Mouse (Mus musculus) midbrain, embryonic 15.5 days (tissue): ENCODE data around the gene Myo5a. TPM values are rescaled to one million over a fixed set of nuclear protein-coding genes. Genes with fewer than 3 reads are reported as not detected.
"Not testable (repeated sequence)": the region's sequence is repeated elsewhere in the genome, so short reads cannot be mapped to it uniquely, and the experiment has no call there.

Experiments
- ATAC-seq: fragments of 200-750 bp; cut with Nextera tagmentation; replicated peaks from 2 replicates; pipeline ENCODE4 v1.8.0; 2017; ENCODE audit warnings: moderate TSS enrichment
- H3K27ac ChIP-seq: fragments of 300-500 bp; sonication (generic); 2 replicates; pipeline ENCODE4 v1.5.1; 2015; ENCODE audit warnings: mild to moderate bottlenecking, inconsistent platforms
- H3K27me3 ChIP-seq: fragments of 300-500 bp; sonication (generic); replicated peaks from 2 replicates; pipeline ENCODE4 v1.6.1; 2015; ENCODE audit warnings: inconsistent platforms
- H3K36me3 ChIP-seq: fragments of 300-500 bp; sonication (generic); replicated peaks from 2 replicates; pipeline ENCODE4 v1.6.1; 2015; ENCODE audit warnings: inconsistent platforms
- H3K4me1 ChIP-seq: fragments of 300-500 bp; sonication (generic); 2 replicates; pipeline ENCODE4 v1.6.1; 2015; ENCODE audit warnings: inconsistent platforms
- H3K4me2 ChIP-seq: fragments of 300-500 bp; sonication (generic); 2 replicates; pipeline ENCODE4 v1.6.1; 2015; ENCODE audit warnings: inconsistent platforms, mild to moderate bottlenecking, moderate library complexity
- H3K4me3 ChIP-seq: fragments of 300-500 bp; sonication (generic); 2 replicates; pipeline ENCODE4 v1.5.1; 2015; ENCODE audit warnings: mild to moderate bottlenecking, inconsistent platforms
- H3K9ac ChIP-seq: fragments of 300-500 bp; sonication (generic); 2 replicates; pipeline ENCODE4 v1.6.1; 2015; ENCODE audit warnings: mild to moderate bottlenecking, inconsistent platforms
- H3K9me3 ChIP-seq: fragments of 300-500 bp; sonication (generic); 2 replicates; pipeline ENCODE4 v1.6.1; 2016; ENCODE audit warnings: inconsistent platforms
- WGBS: fragments of 180-500 bp; shearing (Covaris S2); methylation state at CpG from one replicate; pipeline ENCODE4 v1.1.7; 2015; ENCODE audit warnings: mixed read lengths; 5-methylcytosine and 5-hydroxymethylcytosine counted together
- polyA plus RNA-seq: library from polyadenylated mRNA; unstranded; fragments of >200 nt; fragmentation: Nextera tagmentation; extraction: Ambion mirVana; gene quantifications from 2 replicates; pipeline ENCODE4 v1.2.1, GENCODE M21; 2015

The Myo5a gene
- polyA plus RNA-seq, 1 experiment from 2014 or later, result 37.0 TPM

DNA sequence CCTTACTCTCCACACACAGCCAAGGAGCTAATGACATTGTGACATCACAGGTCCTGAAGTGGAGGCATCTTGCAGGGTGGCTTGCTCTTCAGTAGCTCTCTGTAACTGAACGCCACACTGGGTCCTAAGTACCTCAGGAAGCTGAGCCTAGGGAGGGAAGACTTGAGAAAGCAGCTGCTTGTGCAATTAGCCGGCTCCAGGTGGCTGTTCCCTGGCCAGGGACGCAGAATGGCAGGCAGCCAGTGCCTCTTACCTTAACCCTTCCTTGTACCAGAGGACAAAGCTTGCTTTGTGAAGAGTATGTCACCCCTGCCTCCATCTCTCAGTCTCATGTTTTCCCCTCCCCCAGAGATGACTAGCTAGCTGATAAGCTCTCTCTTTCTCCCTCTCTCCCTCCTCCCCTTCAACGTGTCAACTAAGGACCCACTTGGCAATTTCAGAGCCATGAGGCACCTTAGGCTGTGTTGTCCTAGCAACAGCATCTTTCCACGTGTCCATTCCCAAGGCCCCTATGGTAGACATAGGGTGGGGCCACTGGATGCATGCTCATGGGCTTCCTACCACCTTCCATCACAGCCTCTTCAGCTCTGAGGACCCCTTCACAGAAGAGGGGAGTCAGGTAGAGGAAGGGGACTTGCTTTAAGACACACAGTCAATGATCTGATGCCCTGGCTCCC, 173.1 kb downstream of the Myo5a start:
- Histone ChIP-seq H3K27ac (no peak overlapping the region), H3K27me3 (no peaks in the 10 kb centered on the region), H3K4me2 (no peak overlapping the region), H3K36me3 (no peaks in the 10 kb centered on the region), H3K4me1 (peaks cover 8% of the 10 kb centered on the region; the same call in 1 of the 2 replicates), H3K9me3 (no peaks in the 10 kb centered on the region), H3K4me3 (no peak overlapping the region), H3K9ac (no peak overlapping the region)
- ATAC-seq, result peak; percentile 70
- WGBS, result 16% methylated on average over 5 of the region's 5 CpGs

DNA sequence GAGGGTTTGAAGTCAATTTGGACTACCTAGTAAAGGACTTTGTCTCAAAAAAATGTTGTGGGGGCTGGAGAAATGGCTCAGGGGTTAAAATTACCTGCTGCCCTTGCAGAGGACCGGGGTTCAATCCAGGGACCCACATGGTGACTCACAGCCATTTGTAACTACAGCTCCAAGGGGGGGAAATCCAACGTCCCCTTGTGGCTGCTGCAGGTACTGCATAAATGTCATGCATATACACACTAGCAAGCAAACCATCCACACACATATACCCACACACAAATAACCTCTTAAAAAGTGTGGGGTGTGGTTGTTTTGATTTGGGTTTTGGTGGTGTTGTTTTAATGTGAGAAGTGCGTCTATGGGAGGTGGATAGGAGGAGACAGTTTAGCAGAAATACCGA, 173.7 kb downstream of the Myo5a start:
- no peak for ATAC-seq
- H3K27ac ChIP-seq, result no peak overlapping the region
- peaks cover 8% of the 10 kb centered on the region; the same call in 1 of the 2 replicates for H3K4me1 ChIP-seq
- no peak overlapping the region for H3K4me3 ChIP-seq
- H3K36me3 ChIP-seq, result no peaks in the 10 kb centered on the region
- no peaks in the 10 kb centered on the region for H3K27me3 ChIP-seq
- no peak overlapping the region for H3K4me2 ChIP-seq
- 86% methylated on average over 4 of the region's 4 CpGs for WGBS
- H3K9ac ChIP-seq, result no peak overlapping the region
- no peaks in the 10 kb centered on the region for H3K9me3 ChIP-seq

DNA sequence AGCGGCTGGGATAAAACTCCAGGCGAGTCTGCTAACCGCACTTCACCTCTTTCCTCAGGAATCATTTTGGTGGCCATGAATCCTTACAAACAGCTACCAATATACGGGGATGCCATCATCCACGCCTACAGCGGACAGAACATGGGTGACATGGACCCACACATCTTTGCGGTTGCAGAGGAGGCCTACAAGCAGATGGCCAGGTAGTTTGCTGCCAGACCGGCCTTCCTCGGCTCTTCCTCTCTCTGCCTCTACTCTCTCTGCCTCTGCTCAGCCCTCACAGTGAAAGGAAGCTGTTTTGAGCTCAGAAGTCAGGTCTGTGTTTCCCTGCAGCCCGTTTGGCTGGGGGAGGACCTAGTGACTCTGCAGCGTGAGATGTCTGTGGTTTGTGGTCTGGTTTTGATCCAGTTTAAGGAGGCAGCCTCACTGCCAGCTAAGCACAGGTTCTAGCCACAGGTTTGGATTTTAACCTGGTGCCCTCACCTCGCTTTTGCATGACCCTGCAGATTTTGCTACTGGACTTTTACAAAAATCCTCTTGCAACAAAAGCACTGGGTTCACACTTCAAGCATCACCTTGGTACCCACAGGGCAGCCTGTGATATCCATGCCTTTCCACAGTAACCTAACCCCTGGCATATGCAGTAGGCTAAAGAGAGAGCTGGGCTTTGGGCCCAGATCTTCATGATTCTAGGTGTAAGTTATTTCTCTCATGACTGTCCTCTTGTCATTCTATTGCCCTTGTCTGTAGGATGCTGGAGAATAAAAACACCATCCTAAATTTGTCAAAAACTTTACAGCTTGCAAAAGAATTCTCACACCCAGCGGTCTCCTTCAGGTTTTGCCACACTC, 175.5 kb downstream of the Myo5a start:
- Histone ChIP-seq H3K27ac (no peak overlapping the region), H3K36me3 (no peaks in the 10 kb centered on the region), H3K9me3 (no peaks in the 10 kb centered on the region), H3K27me3 (no peaks in the 10 kb centered on the region), H3K4me2 (no peak overlapping the region), H3K4me1 (peaks cover 8% of the 10 kb centered on the region; the same call in 1 of the 2 replicates), H3K4me3 (no peak overlapping the region), H3K9ac (no peak overlapping the region)
- 91% methylated on average over 13 of the region's 13 CpGs for WGBS
- ATAC-seq, result no peak

DNA sequence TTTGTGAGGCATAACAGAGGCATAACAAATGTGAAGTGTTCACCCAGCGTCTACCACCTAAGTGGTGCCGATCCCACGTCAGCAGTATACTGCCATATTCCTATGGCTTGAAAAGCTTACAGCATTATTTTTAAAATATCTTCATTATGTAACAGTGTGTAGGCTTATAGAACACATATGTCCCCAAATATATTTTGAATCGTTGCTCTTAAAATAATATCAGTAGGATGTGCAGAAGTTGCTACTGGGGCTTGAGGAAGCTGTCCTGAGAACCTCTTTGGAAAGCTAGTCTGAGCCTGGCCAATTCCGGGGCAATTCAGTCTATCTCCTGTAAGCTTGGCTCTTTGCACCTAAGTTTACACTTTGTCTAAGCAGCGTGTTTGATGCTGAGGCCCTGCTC, 177.1 kb downstream of the Myo5a start:
- Histone ChIP-seq H3K27ac (no peak overlapping the region), H3K27me3 (no peaks in the 10 kb centered on the region), H3K4me1 (peaks cover 8% of the 10 kb centered on the region; the same call in 1 of the 2 replicates), H3K9ac (no peak overlapping the region), H3K4me2 (no peak overlapping the region), H3K4me3 (no peak overlapping the region), H3K36me3 (no peaks in the 10 kb centered on the region), H3K9me3 (no peaks in the 10 kb centered on the region)
- WGBS, result 90% methylated on average over 6 of the region's 6 CpGs
- no peak for ATAC-seq

DNA sequence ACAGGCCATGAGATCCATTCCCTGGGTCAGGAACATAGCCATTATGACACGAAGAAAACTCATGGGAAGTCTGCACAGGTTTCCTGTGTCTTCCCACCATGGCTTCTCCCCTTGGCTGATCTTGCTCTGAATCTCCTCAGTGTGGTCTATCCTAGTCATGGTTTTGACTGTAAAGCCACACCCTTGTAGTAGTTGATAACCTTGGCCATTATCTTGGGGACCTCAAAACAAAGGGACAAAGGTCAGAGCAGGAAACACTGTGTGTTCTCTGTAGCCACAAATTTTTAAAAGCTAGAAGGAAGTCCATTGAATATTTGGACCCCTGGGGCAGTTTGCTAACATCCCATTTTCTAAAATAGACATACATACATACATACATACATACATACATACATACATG, 177.5 kb downstream of the Myo5a start:
- Histone ChIP-seq H3K4me2 (no peak overlapping the region), H3K27ac (no peak overlapping the region), H3K9ac (no peak overlapping the region), H3K9me3 (no peaks in the 10 kb centered on the region), H3K4me3 (no peak overlapping the region), H3K36me3 (no peaks in the 10 kb centered on the region), H3K27me3 (no peaks in the 10 kb centered on the region), H3K4me1 (peaks cover 8% of the 10 kb centered on the region; the same call in 1 of the 2 replicates)
- 88% methylated on average over 1 of the region's 1 CpGs for WGBS
- no peak for ATAC-seq

DNA sequence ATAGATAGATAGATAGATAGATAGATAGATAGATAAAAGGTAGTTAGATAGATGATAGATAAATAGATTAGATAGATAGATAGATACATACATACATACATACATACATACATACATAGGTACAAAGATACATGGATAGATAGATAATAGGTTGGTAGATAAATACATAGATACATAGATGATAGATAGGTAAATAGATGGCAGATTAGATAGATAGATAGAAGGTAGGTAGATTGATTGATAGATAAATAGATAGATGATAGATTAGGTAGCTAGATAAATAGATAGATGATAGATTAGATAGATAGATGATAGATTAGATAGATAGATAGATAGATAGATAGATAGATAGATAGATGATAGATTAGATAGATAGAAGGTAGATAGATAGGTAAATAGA, 178.1 kb downstream of the Myo5a start:
- Histone ChIP-seq H3K9me3 (no peaks in the 10 kb centered on the region), H3K9ac (no peak overlapping the region), H3K4me2 (no peak overlapping the region), H3K4me3 (no peak overlapping the region), H3K27ac (no peak overlapping the region), H3K4me1 (peaks cover 8% of the 10 kb centered on the region), H3K36me3 (no peaks in the 10 kb centered on the region), H3K27me3 (no peaks in the 10 kb centered on the region)
- no peak for ATAC-seq

DNA sequence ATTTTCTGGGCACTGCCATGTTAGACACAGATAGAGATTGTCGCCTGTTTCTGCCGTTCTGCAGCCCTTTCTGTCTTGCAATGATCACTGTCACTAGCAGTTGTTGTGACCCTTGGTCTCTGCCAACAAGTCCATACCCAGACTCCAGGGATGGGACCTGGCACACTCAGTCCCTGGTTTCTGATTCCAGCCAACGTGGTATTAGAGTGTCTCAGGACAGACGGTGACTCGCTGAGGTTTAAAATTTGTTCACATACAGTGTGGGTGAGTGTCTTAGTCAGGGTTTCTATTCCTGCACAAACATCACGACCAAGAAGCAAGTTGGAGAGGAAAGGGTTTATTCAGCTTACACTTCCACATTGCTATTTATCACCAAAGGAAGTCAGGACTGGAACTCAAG, 182.3 kb downstream of the Myo5a start:
- ATAC-seq, H3K36me3 ChIP-seq, H3K27me3 ChIP-seq, H3K4me2 ChIP-seq, H3K9ac ChIP-seq, H3K9me3 ChIP-seq, H3K4me3 ChIP-seq: not testable (repeated sequence)
- H3K4me1 ChIP-seq, result peaks cover 26% of the 10 kb centered on the region
- 83% methylated on average over 6 of the region's 6 CpGs for WGBS
- H3K27ac ChIP-seq, result 0 out of 2 replicates have a peak overlapping the region, but pooled peaks have one; percentile 90

DNA sequence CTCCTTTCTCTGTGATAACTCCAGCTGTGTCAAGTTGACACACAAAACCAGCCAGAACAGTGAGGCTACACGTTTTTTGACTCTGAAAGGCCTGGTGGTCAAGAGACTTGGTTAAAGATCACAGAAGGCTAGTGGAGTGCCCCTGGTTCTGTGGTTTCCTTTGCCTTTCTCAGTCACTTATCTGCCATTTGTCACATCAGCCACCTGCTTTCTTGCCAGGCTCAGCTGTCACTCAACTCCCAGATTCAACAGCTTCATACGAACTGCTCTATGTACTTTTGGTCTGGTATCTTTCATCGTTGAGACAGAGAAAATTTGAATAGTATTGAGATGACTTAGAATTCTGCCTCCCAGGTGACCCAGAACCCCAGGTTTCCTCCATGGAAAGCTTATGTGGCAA, 183.0 kb downstream of the Myo5a start:
- H3K4me2 ChIP-seq, result no peak overlapping the region
- H3K27me3 ChIP-seq, result no peaks in the 10 kb centered on the region
- H3K4me1 ChIP-seq, result peaks cover 26% of the 10 kb centered on the region
- no peaks in the 10 kb centered on the region for H3K36me3 ChIP-seq
- no peak overlapping the region for H3K4me3 ChIP-seq
- 45% methylated on average over 3 of the region's 3 CpGs for WGBS
- no peaks in the 10 kb centered on the region for H3K9me3 ChIP-seq
- no peak for ATAC-seq
- peak overlapping the region; percentile 90 for H3K27ac ChIP-seq
- no peak overlapping the region for H3K9ac ChIP-seq

DNA sequence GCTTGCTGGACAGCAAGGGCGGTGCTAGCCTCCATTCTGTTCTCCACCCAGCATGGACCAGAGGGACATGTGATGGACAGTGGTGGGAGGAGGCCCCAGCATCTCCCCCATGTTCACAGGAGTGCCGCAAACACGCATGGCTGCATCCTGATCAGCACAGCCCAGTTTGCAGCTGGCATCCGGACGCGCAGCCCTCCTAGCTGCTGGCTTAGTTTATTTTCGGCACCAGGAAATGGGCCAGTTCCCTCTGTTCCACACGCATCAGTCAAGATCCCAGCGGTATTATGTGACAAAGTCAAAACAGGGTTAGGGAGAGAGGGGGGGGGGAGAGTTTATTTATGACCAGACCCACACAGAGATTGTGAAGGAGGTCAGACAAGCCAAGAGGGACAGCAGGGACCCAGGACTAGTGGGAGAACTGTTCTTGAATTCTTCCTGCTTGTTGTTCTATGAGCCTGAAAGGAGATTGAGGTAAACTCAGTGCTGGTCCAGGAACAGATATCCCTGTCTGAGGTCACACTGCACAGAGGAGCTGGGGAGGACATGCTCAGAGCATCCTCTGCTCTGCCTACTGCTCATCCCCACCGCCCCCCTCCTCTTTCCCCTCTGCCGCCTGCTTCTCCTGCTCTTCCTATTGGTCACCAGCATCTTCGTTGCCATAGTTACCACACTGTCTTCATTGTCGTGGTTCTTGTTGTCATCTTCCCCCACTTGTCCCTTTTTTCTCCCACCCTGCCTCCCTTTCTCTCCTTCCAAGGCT, 183.6 kb downstream of the Myo5a start:
- Histone ChIP-seq H3K4me1 (peaks cover 26% of the 10 kb centered on the region), H3K9ac (no peak overlapping the region; the same call in 1 of the 2 replicates), H3K27ac (peak overlapping the region; percentile 90), H3K9me3 (no peaks in the 10 kb centered on the region), H3K4me2 (no peak overlapping the region; the same call in 1 of the 2 replicates), H3K4me3 (no peak overlapping the region), H3K27me3 (no peaks in the 10 kb centered on the region), H3K36me3 (no peaks in the 10 kb centered on the region)
- peak; percentile 97 for ATAC-seq
- WGBS, result 41% methylated on average over 13 of the region's 13 CpGs

DNA sequence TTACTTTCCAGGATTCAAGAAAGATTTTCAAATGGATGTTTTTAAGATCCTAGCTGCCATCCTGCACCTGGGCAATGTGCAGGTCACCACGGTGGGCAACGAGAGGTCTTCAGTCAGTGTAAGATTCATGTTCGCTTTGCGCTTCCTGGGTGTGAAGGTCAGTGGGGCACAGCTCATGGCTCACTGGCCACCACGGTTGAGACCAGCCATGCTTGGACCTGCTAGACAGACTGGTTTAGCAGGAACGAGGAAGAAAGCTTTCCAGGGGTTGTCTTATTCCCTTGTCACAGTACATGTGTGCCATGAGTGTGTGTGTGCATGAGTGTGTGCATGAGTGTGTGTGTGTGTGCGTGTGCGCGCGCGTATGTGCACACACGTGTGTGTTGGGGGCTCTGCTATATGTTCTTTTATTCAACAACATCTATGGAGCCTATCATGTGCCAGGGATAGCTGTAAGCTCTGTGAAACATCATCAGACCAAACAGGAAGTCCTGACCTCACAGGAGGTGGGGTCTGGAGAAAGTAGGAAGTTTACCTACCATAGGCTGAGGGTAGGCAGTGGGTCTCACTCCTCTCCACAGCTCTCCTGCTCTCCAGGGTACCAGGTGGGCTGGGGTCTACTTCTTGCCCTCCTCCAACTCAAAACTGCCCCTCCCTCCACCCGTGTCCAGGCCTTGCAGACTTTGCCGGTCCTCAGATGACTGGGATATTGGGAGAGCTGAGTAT, 185.2 kb downstream of the Myo5a start:
- WGBS, result 93% methylated on average over 14 of the region's 14 CpGs
- H3K4me1 ChIP-seq, result peaks cover 31% of the 10 kb centered on the region
- no peak overlapping the region for H3K9ac ChIP-seq
- no peaks in the 10 kb centered on the region for H3K36me3 ChIP-seq
- no peak overlapping the region for H3K4me2 ChIP-seq
- no peaks in the 10 kb centered on the region for H3K27me3 ChIP-seq
- no peak for ATAC-seq
- no peak overlapping the region for H3K4me3 ChIP-seq
- H3K27ac ChIP-seq, result peak overlapping the region; percentile 90
- H3K9me3 ChIP-seq, result no peaks in the 10 kb centered on the region

DNA sequence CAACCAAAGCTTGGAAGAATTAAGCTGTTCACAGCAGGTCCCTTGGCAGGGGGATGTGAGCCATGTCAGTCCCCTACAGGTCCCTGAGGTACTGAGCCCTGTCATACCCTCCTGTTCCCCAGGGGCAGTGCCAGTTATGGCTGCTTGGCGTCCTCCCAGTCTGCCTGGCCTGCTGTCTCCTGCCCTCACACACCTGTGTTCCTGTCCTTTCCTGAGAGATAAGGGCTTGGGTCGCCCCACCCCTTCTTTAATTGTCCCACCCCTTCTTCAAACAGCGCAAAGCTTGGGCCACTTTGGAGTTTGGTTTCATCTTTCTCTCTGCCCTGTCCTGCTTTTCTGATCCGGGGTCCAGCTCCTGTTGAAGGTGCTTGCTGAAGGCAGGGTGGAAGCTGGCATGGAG, 188.0 kb downstream of the Myo5a start:
- Histone ChIP-seq H3K36me3 (no peaks in the 10 kb centered on the region), H3K4me1 (peaks cover 39% of the 10 kb centered on the region), H3K4me2 (no peak overlapping the region), H3K9ac (no peak overlapping the region), H3K4me3 (no peak overlapping the region), H3K27ac (no peak overlapping the region), H3K9me3 (no peaks in the 10 kb centered on the region), H3K27me3 (no peaks in the 10 kb centered on the region)
- WGBS, result 73% methylated on average over 4 of the region's 4 CpGs
- ATAC-seq, result no peak

DNA sequence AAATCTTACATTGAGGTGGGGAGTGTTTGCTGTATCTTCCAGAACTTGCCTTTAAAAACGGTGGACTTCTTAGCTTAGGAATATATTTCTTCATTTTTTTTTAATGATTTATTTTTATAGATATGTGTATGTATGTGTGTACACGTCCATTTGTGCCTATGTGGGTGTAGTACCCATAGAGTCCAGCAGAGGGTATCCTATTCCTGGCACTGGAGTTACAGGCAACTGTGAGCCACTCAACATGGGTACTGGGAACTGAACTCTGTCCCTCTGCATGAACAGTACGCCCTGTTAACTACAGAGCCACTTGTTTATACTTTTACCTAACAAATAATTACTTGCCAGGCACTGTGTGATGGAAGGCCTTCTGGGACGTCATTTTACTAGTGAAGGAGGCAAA, 188.8 kb downstream of the Myo5a start:
- WGBS, result 90% methylated on average over 4 of the region's 4 CpGs
- Histone ChIP-seq H3K36me3 (no peaks in the 10 kb centered on the region), H3K4me2 (no peak overlapping the region), H3K27me3 (no peaks in the 10 kb centered on the region), H3K4me1 (peaks cover 30% of the 10 kb centered on the region), H3K27ac (no peak overlapping the region), H3K9me3 (no peaks in the 10 kb centered on the region), H3K4me3 (no peak overlapping the region), H3K9ac (no peak overlapping the region)
- ATAC-seq, result no peak
